Mouse (Mus musculus) C2C12 (cell line): Measurements from ENCODE around the gene Tec.
A peak's percentile ranks its signal among the peaks of the same experiment; 100 is the strongest.

Source experiments
- CTCF ChIP-seq: IDR thresholded peaks from one replicate; pipeline ENCODE4 v1.5.1; 2011; ENCODE audit not compliant: control insufficient read depth, insufficient read depth, insufficient read length
- MAX ChIP-seq: IDR thresholded peaks from one replicate; pipeline ENCODE4 v1.6.1; 2011; ENCODE audit warnings: mild to moderate bottlenecking, control low read depth
- MYOG ChIP-seq: IDR thresholded peaks from one replicate; pipeline ENCODE4 v1.6.1; 2011; ENCODE audit not compliant: control insufficient read depth, insufficient read length; ENCODE audit errors: extremely low read depth
- USF1 ChIP-seq: IDR thresholded peaks from one replicate; pipeline ENCODE4 v1.6.1; 2011; ENCODE audit warnings: low read depth, mild to moderate bottlenecking, control low read depth, moderate library complexity

DNA sequence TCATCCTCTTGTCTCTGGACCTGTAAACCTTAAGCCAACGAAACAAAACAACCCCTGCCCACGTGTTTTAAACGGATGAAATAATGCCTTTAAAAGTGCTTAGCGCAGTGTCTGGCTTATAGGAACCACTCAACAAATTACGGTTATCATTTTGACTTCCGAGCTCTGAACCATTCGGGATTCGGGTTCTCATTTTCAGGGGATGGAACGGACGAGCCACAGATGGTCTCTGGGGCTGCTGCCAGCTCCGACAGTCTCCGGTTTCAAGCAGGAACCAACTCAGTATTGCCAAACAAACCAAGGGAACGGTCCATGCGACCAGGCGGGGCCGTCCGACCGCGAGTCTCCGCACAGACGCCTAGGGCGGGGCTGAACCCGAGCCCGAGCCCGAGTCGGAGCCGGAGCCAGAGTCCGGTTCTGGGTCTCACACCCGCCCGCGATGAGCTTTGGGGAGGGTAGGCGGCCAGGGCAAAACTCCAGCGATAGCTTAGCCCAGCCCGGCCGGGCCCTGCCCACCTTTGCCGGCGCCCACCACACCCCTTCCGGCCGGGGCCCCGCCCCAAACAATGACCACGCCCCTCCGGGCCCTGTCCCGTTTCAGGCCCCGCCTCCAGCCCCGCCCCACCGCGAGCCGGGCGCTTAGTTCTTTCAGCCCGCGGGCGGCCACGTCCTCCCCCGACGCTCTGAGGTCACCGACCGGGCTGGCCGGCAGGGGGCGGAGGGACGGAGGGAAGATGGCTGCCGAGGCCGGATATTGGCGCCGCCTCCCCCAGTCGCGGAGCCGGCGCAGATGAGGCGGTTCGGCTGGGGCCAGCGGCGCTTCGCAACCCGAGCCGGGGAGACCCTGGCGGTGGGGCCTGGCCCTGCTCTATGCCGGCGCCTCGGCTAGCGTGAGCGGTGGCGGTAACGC lies 45.6 kb upstream of the Tec start, which contains the start of gene Slain2:
- TF ChIP-seq CTCF: no peak
- TF ChIP-seq MAX: peak; percentile 10
- no peak for TF ChIP-seq USF1
- TF ChIP-seq MYOG: no peak
